Mouse (Mus musculus): ENCODE data around the gene Twnk.
A peak's percentile ranks its signal among the peaks of the same experiment; 100 is the strongest.

Twnk gene

DNA sequence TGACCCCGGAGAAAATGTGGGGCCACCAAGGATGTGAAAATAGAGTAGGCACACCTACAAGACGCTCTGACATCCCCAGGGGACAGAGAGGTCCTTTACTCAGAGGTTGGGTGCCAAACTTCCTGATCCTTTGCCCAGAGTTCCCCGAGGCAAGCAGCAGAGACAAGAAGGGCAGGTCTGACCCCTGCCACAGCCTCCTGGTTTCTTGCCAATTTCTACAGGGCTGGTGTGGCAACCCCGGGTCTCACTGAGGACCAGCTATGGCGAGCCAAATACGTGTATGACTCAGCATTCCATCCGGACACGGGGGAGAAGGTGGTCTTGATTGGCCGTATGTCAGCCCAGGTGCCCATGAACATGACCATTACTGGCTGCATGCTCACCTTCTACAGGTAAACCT lies 44.1 kb downstream of the Twnk start:
- no peak for DNase-seq (ENCODE audit: low spot score)

DNA sequence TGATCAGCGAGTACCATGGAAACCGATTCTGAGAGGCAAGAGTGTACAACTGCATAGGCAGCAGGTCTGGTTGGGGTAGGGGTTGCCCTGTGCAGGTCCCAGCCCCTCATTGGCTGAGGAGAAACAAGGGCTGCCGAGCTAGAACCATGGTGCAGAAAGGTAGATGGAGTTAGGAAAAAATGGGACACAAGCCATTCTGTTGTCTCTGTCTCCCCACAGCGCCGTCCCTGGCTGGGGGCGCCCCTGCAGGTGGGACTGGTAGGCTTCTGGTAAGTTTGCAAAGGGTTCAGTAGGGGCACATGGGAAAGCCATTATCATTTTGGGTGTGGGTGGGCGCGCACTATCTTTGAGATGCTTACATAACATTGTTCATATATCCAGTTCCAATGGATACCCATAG lies 48.0 kb downstream of the Twnk start:
- DNase-seq (ENCODE audit: low spot score), result no peak

DNA sequence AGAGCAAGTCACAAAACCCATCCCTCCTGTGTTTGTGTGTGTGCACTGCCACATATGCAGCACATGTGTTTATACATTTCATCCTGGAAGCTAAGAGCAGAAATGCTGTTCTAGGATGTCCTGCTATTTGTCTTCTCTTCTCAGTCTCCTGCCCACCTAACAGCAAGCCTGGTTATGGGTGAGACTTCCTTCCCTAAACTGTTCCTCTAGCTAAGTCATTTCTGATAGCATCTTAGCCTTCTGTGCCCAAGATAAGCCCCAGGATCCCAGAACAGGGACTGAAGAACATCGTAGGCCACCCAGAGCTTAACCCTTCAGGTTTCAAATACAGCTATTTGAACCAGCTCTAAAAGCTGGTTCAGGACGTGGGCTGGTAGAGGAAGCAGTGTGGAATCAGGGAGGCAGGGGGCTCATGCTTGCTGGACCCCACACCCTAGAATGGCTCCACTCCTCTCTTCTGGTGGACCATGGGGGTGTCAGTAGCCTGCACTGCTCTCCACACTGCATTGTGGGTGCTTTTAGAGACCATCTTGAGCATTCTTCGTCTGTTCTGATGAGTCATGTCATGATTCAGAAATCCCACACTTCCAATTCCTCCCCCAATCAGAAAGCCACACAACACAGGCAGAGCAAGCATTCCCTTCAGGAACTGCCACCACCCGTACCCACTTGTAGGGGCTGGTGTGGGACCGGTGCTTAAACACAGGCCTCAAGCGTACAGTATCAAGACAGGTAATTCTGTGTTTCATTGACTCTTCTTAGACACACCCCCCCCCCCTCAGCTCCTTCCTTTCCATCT lies 49.6 kb downstream of the Twnk start:
- no peak for DNase-seq (ENCODE audit: low spot score)

DNA sequence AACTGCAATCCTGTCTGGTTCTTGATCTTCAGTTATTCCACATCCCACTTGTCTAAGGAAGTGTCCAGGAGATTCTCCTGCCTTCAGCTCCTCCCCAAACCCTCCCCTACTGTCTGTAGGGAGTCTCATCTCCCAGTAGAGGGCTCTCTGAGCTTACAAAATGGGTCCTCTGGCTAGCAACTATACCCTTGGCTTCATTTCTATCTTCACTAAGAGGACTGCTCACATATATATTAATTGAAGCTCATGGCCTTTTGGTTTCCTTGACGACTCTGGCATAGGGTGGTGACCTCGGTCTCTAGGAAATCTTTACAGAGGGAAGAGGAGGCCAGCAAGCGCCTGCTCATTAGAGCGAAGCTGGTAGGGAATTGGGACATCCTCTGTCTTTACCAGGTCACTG lies 50.9 kb downstream of the Twnk start:
- DNase-seq (ENCODE audit: low spot score), result peak; percentile 47

DNA sequence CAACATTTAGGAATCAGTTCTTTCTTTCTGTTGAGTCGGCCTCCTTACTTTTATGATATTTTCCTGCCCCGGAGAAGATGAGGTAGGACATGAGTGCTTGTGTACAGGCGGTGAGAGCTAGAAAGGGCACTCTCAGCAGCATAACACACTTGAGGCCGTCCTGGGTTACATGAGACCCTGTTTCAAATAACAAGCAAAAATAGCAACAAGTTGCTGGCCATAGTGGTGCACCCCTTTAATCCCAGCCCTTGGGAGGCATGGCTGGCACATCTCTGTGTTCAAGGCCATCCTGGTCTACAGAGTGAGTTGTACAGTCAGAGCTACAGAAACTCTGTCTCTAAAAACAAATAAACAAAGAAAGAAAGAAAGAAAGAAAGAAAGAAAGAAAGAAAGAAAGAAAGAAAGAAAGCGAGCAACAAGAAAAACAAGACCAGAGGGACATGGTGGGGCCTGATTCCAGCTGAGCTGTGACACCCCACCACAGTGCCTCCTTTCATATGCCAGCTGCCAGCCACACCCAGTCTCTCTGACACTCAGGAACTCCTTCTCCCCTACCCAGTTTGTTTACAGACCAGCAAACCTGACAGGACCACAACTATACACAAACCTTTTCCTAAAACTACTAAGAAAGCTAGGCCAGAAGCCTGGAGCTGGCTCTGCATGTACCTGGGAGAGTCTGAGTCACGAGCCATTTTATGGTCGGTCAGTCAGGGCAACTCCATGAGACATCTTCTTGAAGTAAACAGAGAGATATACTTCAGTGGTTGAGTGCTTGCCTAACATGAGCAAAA lies 51.6 kb downstream of the Twnk start:
- DNase-seq (ENCODE audit: low spot score), result no peak

DNA sequence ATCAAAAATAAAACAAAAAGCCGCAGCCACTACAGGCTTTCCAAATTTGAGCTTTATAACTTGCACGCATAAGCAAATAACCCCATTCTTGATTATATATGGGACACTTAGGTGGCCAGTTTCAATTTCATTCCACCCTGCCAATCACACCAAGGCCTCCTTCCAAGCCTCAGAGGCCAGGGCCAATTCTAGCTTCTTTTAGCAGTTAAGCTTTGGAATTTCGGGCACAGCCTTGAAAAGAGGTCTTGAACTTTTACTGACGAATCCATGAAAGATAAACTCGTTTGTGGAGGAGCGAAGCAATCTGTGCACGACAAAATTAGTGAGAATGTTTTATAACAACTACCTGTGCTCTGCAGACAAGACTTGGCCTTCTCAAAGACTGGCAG lies 52.3 kb downstream of the Twnk start:
- DNase-seq (ENCODE audit: low spot score), result no peak

DNA sequence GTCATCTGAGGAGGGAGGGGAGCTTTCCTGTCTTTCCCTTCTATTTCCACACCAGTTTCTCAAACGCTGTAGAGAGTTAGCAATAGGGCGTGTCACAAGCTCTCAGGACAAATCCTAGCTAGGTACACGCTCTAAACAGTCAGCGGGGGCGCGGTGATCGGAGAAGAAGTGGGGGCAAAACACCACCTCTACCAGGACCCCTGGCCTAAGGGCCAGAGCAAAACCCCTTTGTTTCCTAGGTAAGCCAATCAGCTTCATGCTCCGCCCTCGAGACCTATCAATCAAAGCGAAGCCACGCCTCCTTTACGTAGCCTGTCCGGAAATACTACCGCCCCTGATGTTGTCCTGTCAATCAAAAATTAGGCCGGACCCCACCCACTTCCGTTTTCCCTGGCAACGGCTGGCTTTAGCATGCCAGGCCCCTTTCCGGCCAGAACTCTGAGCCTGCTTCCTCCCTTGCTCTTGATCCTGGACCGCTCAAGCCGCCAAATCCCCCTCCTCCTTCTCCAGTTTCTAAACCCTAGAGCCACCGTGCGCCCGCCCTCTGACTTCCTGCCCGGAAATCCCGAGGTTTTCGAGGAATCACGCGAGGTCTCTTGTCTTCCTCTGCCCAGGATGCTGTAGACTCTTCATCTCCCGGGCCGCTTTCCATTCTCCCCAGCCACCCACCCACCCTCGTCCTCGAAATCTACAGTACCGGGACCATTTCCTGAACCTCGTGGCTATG lies 52.8 kb downstream of the Twnk start:
- peak; percentile 95 for DNase-seq (ENCODE audit: low spot score)

DNA sequence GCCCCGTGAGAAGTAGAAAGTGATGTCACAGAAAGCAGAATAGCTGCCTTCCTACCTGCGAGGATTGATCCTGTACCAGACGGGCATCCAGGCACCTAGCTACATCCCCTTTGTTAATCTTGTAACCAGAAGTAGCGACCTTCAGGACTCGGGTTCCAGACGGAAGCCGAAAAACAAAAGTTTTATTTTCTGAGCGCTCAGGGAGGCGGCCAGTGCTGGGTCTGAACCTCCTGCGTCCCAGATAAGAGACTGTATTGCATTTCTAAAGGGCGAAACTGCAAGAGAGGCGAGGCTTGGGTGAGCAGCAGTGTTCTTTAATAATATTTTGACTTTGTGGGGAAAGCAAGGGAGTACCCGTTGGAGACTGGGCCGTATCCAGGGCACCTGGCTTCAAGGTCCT lies 53.4 kb downstream of the Twnk start:
- peak; percentile 53 for DNase-seq (ENCODE audit: low spot score)
